Mouse (Mus musculus) thymus, postnatal 36 days (tissue): ENCODE measurements around the gene Dcbld2.

Experiments
- DNase-seq, 2 experiments: peaks; one replicate each; pipeline ENCODE4 v3.0.0; 2022; ENCODE audit warnings: mixed read lengths in 2 of 2

Gene Dcbld2

GRCm38 (mm10) chr16:58496791-58497190 is 88.5 kb downstream of the Dcbld2 start:
- DNase-seq, result no peak

GRCm38 (mm10) chr16:58497886-58498713 is 89.9 kb downstream of the Dcbld2 start:
- DNase-seq, result peak; percentile 26 to 49

DNA sequence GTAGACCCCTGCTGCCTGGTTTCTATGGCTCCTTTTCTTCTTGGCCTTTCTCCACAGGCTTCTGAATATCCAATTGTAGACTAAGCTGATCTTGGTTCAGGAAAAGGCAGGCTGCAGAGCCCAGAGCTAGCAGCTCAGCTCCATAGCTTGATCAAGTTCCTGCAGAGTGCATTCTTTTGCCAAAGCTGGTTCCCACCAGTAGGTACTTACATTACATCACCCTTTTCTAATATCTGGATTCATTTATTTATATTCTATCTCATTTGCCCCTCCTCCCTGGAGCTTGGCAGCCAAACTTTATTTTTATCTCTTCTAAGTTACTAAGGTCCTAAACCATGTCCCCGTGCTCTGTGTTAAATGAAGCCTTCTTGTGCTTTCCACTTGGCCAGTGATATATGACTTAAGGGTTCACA is 90.9 kb downstream of the Dcbld2 start:
- no peak for DNase-seq

DNA sequence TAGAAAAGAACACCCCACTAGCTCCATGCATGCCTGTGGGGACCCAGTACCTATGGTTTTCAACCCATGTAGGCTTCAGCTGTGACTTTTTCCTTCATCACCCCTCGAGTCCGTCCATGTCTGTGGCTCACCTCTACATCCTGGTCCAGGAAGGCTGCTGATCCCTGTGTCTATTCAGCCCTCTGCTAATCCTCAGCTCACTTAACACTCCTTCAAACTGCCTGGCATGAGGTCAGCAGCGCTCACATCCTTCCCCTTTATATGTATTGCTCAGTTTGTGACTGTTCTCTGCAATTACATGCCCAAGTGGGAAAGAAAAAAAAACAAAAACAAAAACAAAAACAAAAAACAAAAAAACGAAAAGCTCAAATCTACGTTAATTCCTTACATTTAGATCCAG is 91.4 kb downstream of the Dcbld2 start:
- DNase-seq, result no peak

DNA sequence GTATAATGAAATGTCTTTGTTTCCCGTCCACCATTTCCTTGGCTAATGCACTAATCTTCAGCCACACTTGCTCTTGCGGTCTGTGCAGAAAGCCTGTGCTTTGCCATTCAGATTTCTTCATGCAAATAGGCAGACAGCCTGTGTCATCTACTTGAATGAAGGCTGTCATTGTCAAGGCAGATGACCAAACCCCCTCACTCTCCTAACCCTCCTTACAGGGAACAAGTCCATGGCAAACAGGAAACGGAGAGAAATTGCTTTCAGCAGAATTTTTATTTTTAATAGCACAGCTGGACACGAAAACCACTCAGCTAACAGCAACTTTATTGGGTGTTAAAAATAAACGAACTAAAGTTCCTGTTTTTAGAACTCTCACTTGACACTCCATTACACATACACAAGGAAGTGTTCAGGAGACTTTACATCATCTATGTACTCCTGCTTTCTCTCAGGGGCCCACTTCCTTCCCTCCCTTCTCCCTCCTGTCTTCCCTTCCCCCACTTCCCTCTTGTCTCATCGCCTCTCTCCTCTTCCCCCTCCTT is 93.6 kb downstream of the Dcbld2 start:
- DNase-seq, result no peak

- DNase-seq, result no peak
Measured at GRCm38 (mm10) chr16:58502566-58502965, 94.3 kb downstream of the Dcbld2 start.

DNA sequence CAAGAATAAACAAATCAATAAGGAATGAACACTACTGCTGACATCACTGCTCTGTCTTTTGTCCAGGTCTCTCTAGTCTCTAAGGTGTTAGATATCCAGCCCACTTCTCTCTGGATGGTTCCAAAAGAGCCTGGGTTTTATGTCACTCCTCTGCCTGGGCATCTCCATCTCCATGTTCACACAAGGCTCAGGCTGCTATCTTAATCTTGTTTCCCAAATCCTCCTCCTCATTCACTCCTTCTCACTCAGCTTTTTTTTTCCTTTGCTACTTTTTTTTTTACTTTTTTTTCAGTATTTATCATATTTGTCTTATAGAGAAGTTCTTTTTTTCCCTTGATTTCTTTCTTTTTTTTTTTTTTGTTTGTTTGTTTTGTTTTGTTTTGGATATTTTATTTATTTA is 96.7 kb downstream of the Dcbld2 start:
- no peak for DNase-seq

GRCm38 (mm10) chr16:58512181-58512761 is 104.0 kb downstream of the Dcbld2 start:
- no peak for DNase-seq

- DNase-seq, result no peak
Measured at GRCm38 (mm10) chr16:58512887-58513286, 104.6 kb downstream of the Dcbld2 start.

DNA sequence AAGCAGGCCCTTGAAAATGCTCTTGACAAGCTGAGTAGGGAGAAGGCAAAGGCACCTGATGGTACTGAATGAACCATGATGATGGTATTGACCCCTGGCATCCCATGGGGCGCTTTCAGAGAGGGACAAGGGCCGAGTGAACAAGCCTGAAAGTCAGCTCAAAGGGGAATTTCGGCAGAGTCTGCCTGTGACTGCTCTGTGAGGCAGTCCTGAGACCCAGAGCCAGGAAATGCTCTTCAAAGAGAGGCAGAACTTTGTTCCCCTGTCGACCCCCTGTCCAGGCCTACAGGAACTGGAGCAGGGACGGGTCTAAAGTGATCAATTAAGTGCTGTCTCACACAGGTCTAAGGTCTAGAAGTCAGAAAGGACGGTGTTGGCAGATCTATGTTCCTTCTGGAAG is 105.5 kb downstream of the Dcbld2 start:
- DNase-seq, result no peak

DNA sequence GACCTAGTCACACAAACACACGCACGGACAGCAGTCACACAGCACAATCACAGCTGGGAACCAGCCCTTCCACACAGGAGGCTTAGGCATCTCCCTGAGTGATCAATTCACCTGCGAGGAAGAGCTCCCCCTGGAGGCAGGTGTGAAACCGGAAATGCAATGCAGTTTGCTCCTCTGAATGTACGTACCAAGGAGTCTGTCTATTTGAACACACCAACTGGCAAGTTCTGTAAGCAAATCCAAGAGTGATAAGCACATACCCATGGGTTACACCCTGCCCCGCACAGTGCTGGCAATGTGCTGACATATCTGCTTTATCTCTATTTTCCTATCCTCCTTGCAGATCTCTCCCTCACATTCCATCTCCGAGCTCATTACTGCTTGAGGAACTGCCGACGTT is 106.3 kb downstream of the Dcbld2 start:
- DNase-seq, result peak; percentile 57

DNA sequence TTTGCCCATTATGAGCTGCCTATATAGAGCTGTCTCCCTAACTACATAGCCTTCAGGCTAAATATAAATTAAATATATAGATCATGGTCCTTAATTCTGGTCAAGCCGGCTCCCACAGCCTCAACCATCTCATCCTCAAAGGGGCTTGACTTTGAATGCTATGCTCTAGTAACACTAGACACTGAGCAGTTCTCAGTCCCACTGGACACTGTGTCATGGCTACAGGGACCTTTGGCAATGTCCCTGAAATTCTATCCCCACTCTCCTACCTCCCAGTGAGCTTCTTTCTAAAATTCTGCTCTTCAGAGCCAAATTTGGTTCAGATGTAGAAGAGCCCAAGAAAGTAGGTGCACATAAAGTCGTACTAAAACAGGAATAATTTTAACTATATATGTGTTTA is 107.9 kb downstream of the Dcbld2 start:
- no peak for DNase-seq

- no peak for DNase-seq
Measured at GRCm38 (mm10) chr16:58516960-58517798, 108.9 kb downstream of the Dcbld2 start.
